Mouse (Mus musculus) intestine, postnatal 0 days (tissue): Measurements from ENCODE around the gene Uba52. TPM values are rescaled to one million over a fixed set of nuclear protein-coding genes. Genes with fewer than 3 reads are reported as not detected.

ENCODE experiments used
- ATAC-seq: fragments of 200-750 bp; cut with Nextera tagmentation; 2 replicates; pipeline ENCODE4 v1.8.0; 2017; ENCODE audit warnings: mild to moderate bottlenecking, moderate TSS enrichment, moderate library complexity
- H3K27ac ChIP-seq: fragments of 300-500 bp; sonication (generic); 2 replicates; pipeline ENCODE4 v1.5.1; 2014; ENCODE audit warnings: mild to moderate bottlenecking, low read depth, low read length, moderate library complexity
- H3K27me3 ChIP-seq: fragments of 300-500 bp; sonication (generic); replicated peaks from 2 replicates; pipeline ENCODE4 v1.6.1; 2014; ENCODE audit warnings: low read length, mixed read lengths; ENCODE audit not compliant: control insufficient read depth, insufficient read depth
- H3K36me3 ChIP-seq: fragments of 300-500 bp; sonication (generic); 2 replicates; pipeline ENCODE4 v1.6.1; 2014; ENCODE audit warnings: mild to moderate bottlenecking, moderate library complexity; ENCODE audit not compliant: control insufficient read depth, insufficient read depth
- H3K4me1 ChIP-seq: fragments of 300-500 bp; sonication (generic); replicated peaks from 2 replicates; pipeline ENCODE4 v1.6.1; 2014; ENCODE audit warnings: antibody characterized with exemption, low read length, mixed read lengths; ENCODE audit not compliant: control insufficient read depth, insufficient read depth
- H3K4me2 ChIP-seq: fragments of 300-500 bp; sonication (generic); replicated peaks from 2 replicates; pipeline ENCODE4 v1.6.1; 2014; ENCODE audit warnings: low read depth, mild to moderate bottlenecking, moderate library complexity
- H3K4me3 ChIP-seq: fragments of 300-500 bp; sonication (generic); 2 replicates; pipeline ENCODE4 v1.5.1; 2014; ENCODE audit warnings: low read depth, low read length
- H3K9ac ChIP-seq: fragments of 300-500 bp; sonication (generic); 2 replicates; pipeline ENCODE4 v1.6.1; 2014; ENCODE audit warnings: mild to moderate bottlenecking, low read depth, low read length
- H3K9me3 ChIP-seq: fragments of 300-500 bp; sonication (generic); 2 replicates; pipeline ENCODE4 v1.6.1; 2016; ENCODE audit warnings: mixed run types; ENCODE audit not compliant: control insufficient read depth
- CTCF ChIP-seq: sonication (generic); IDR thresholded peaks from 2 replicates; pipeline ENCODE4 v1.5.1; 2016; ENCODE audit warnings: low read depth, mild to moderate bottlenecking, control low read depth, antibody characterized with exemption, moderate library complexity
- WGBS: fragments of 180-500 bp; shearing (Covaris S2); extraction: QIAGEN DNeasy Blood & Tissue Kit; methylation state at CpG from one replicate; pipeline ENCODE4 v1.1.7; 2014; 5-methylcytosine and 5-hydroxymethylcytosine counted together
- polyA plus RNA-seq: library from polyadenylated mRNA; unstranded; fragments of >200 nt; fragmentation: Nextera tagmentation; extraction: Ambion mirVana; gene quantifications from 2 replicates; pipeline ENCODE4 v1.2.1, GENCODE M21; 2015

The Uba52 gene
- 805 and 863 TPM in 2 replicates for polyA plus RNA-seq

DNA sequence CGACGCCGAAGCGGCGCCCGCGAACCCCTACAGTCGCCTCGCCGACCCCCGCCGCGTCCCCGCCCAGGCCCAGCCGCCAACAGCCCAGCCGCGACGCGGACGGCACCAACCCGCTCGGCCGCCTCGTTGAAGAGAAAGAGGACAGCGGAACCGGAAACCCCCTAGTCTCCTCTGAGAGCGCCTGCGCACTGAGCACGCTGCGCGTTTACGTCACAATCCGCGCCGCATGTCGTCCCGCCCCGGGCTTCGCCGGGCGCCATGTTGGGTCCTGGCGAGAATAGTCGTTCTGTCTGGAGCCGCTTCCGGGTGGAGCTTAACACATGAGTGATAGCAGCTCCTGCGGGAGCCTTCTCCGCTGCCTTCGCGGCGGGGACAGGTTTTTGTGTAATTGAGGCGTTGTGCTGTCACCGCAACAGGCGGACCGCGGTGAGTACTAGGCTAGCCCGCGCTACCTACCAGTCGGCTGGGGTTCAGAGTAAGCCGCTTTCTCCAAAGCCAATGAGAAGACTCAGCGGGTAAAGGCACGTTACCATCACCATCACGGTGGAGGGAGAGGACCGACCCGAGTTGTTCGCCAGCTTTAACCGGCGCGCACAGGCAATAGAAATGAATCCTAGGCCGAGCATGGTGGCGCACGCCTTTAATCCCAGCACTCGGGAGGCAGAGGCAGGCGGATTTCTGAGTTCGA is at the start of gene Uba52:
Uba52 (minus strand) TSS at position 574 of the 688 bp plus-strand sequence.
- Histone ChIP-seq H3K4me2 (peak within 1 kb of the TSS; percentile 84), H3K36me3 (peaks cover 33% of the 10 kb centered on the region; the same call in 1 of the 2 replicates), H3K9me3 (no peaks in the 10 kb centered on the region), H3K9ac (peak within 1 kb of the TSS; percentile 85), H3K27me3 (no peaks in the 10 kb centered on the region), H3K4me1 (no peaks in the 10 kb centered on the region; the same call in none of the 2 replicates), H3K4me3 (peak within 1 kb of the TSS; percentile 86), H3K27ac (peak within 1 kb of the TSS; percentile 92)
- TF ChIP-seq CTCF = 0 out of 2 replicates have a peak, but pooled peaks have one; percentile 4
- ATAC-seq = peak; percentile 84
- WGBS = 1% methylated on average over 74 of the region's 74 CpGs

DNA sequence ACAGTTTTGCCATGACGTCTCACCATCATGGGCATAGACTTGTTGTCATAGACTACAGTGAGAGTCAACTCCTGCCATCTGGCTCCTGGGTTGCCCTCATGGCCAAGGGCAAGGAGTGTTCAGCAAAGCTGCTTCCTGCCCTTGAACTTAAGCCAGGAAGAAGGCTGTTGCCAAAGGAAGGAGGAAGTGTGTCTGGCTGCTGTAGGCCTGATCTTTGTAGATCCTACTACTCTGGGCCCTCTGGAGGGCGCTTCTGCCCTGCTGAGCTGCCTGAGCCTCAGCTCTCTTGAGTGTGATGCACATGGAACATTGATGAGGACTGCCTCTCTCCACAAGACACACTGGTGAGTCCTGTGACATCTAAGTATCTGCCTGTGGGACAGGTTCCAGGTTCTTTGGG is 49.5 kb upstream of the Uba52 start:
- Histone ChIP-seq H3K4me3 (no peak overlapping the region), H3K9me3 (no peaks in the 10 kb centered on the region), H3K27ac (no peak overlapping the region), H3K9ac (no peak overlapping the region), H3K36me3 (no peaks in the 10 kb centered on the region; the same call in 1 of the 2 replicates), H3K27me3 (no peaks in the 10 kb centered on the region), H3K4me2 (no peak overlapping the region), H3K4me1 (peaks cover 19% of the 10 kb centered on the region; the same call in 1 of the 2 replicates)
- ATAC-seq = 0 out of 2 replicates have a peak, but pooled peaks have one; percentile 36
- TF ChIP-seq CTCF = peak; percentile 65
- 79% methylated on average over 2 of the region's 2 CpGs for WGBS

DNA sequence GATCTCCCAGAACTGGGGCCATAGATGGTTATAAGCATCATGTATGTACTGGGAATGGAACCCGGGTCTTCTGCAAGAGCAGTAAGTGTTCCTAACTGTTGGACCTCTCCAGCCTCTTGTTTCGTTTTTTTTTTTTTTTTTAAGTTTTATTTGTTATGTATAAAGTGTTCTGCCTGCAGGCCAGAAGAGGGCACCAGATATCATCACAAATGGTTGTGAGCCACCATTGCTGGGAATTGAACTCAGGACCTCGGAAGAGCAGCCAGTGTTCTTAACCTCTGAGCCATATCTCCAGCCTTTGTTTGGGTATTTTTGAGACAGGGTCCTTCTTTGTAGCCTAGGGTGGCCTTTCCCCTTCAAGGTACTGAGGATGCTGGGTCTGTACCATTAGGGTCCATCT is 48.4 kb upstream of the Uba52 start:
- H3K4me2 ChIP-seq = no peak overlapping the region
- H3K9ac ChIP-seq = no peak overlapping the region
- H3K27ac ChIP-seq = no peak overlapping the region
- TF ChIP-seq CTCF = peak; percentile 55
- no peak overlapping the region for H3K4me3 ChIP-seq
- H3K27me3 ChIP-seq = no peaks in the 10 kb centered on the region
- 82% methylated on average over 3 of the region's 3 CpGs for WGBS
- peaks cover 16% of the 10 kb centered on the region for H3K4me1 ChIP-seq
- ATAC-seq = no peak
- no peaks in the 10 kb centered on the region for H3K9me3 ChIP-seq
- H3K36me3 ChIP-seq = no peaks in the 10 kb centered on the region; the same call in 1 of the 2 replicates

DNA sequence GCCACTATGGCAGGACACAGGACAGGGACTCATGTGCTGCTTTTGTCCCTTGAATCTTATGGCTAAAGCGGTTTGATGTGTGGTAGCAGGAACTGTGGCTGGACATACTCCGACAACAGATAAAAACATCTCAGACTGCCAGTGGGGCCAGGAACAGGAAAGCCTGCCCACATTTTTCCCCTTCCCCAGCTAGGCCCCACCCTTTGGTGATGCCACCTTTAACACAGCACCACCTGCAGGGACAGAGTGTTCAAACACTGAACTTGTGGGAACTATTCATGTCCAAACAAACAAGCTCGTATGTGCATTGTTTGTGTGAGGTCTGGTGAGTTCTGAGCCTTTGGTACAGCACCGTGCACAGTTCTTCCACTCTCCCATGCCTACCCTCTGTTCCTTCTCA is 47.7 kb upstream of the Uba52 start:
- H3K27me3 ChIP-seq = no peaks in the 10 kb centered on the region
- H3K9me3 ChIP-seq = no peaks in the 10 kb centered on the region
- H3K4me1 ChIP-seq = peaks cover 19% of the 10 kb centered on the region
- H3K27ac ChIP-seq = no peak overlapping the region
- no peak overlapping the region for H3K4me3 ChIP-seq
- WGBS = 56% methylated on average over 4 of the region's 4 CpGs
- TF ChIP-seq CTCF = peak; percentile 51
- no peaks in the 10 kb centered on the region; the same call in 1 of the 2 replicates for H3K36me3 ChIP-seq
- no peak overlapping the region; the same call in 1 of the 2 replicates for H3K9ac ChIP-seq
- no peak for ATAC-seq
- no peak overlapping the region for H3K4me2 ChIP-seq

DNA sequence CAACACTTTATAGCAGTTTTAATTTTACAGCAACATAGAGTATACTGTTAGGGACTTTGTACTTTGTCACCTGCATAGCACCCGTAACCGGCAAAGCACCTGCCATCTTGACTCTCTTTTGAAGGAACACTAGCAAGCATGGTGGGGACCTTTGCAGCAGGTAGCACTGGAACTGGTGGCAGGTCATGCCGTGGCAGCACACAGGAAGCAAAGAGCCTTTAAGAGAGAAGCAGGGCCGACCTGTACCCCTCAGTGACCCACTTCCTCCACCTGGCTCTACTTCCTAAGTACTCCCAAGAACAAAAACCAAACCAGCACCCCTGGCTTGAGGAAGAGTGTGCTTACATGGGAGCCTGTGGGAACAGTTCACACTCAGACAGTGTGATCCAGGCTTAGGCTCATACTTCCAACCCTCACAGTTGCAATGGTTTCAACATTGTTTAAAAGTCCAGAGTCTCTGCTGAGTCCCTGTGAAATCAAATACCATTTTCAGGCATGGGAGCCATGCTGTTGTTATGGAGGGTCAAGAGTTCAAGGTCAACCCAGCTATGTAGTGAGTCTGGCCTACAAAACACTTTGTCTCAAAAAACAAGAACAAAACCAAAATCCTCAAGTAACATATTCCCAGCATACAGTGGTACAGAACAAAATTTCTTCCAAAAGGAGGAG is 44.6 kb upstream of the Uba52 start:
- H3K4me2 ChIP-seq = no peak overlapping the region
- no peaks in the 10 kb centered on the region for H3K27me3 ChIP-seq
- no peak overlapping the region for H3K4me3 ChIP-seq
- H3K4me1 ChIP-seq = peaks cover 21% of the 10 kb centered on the region
- H3K9me3 ChIP-seq = no peaks in the 10 kb centered on the region
- H3K36me3 ChIP-seq = no peaks in the 10 kb centered on the region; the same call in 1 of the 2 replicates
- no peak overlapping the region for H3K9ac ChIP-seq
- WGBS = 51% methylated on average over 4 of the region's 4 CpGs
- peak; percentile 50 for ATAC-seq
- TF ChIP-seq CTCF = no peak
- H3K27ac ChIP-seq = no peak overlapping the region

DNA sequence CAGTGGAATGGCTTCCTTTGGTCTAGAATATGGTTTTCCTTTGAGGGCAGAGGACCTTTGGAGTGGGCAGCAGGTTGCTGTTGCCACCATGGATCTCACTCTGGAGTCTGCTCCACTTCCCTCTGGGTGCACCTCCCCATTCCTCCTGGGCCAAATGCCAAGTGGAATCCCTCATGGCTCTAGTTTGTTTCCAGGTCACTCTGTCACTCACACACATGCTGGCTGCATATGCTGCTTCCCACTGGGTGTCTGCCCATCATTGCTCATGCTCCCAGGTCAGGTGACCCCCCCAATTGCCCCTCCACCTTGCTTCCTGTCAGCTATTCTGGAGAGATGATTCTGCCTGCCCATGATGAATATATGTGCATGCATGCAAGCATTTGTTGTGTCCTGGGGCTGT is 43.1 kb upstream of the Uba52 start:
- Histone ChIP-seq H3K36me3 (no peaks in the 10 kb centered on the region; the same call in 1 of the 2 replicates), H3K4me2 (no peak overlapping the region), H3K9me3 (no peaks in the 10 kb centered on the region), H3K4me3 (no peak overlapping the region), H3K27me3 (no peaks in the 10 kb centered on the region), H3K4me1 (peaks cover 17% of the 10 kb centered on the region), H3K27ac (no peak overlapping the region), H3K9ac (no peak overlapping the region)
- no peak for ATAC-seq
- no peak for TF ChIP-seq CTCF
